ENCODE assay signal across 8 mouse cellular contexts in genomic region chr10:127310523-127311475, GRCm38 (mm10). TPM values are rescaled to one million over a fixed set of nuclear protein-coding genes. Genes with fewer than 3 reads are reported as not detected.
DNase-seq lines count a peak whose midpoint lies in the region; ATAC-seq and TF ChIP-seq lines count a peak whose summit lies in the region.

No protein-coding gene starts in this region.

- H3K9me3 ChIP-seq in ES-Bruce4 (replicated peaks; ENCODE audit: control insufficient read depth, insufficient read depth, low read length, poor library complexity, severe bottlenecking): no peaks in the 10 kb centered on the region
- H3K9me3 ChIP-seq in intestine, postnatal 0 days (ENCODE audit: control insufficient read depth): no peaks in the 10 kb centered on the region
- no peaks in the 10 kb centered on the region for H3K9me3 ChIP-seq in midbrain, embryonic 16.5 days (replicated peaks; ENCODE audit: control insufficient read depth, low read length, poor library complexity, severe bottlenecking)

- peak; percentile 36 for ATAC-seq in erythroblast, adult 5-6 weeks (replicated peaks; ENCODE audit: low FRiP score, poor library complexity, severe bottlenecking)
- ATAC-seq in intestine, postnatal 0 days: peak; percentile 69
- ATAC-seq in midbrain, embryonic 16.5 days: peak; percentile 47

- H3K79me2 ChIP-seq in heart, adult 2 months (replicated peaks; ENCODE audit: control insufficient read depth, insufficient read depth, low read length): no peaks in the 10 kb centered on the region

- intact Hi-C loops in heart, adult 2 months (cut with DNase I): loop anchor here (1.0 to 5.0 kb wide), 3 partner anchors 20 to 188 kb away; partner anchors contain the start of genes Dctn2 and Os9
- intact Hi-C loops in heart, postnatal 14 days (cut with DNase I): loop anchor here (1.0 to 5.0 kb wide), 3 partner anchors 19 to 188 kb away; partner anchors contain the start of genes Dctn2 and Os9

- no peaks in the 10 kb centered on the region for H3K27me3 ChIP-seq in heart, adult 2 months (ENCODE audit: control insufficient read depth, insufficient read depth, low read length)
- H3K27me3 ChIP-seq in ES-Bruce4 (ENCODE audit: control insufficient read depth, insufficient read depth, low read length, poor library complexity, severe bottlenecking): no peaks in the 10 kb centered on the region
- no peaks in the 10 kb centered on the region for H3K27me3 ChIP-seq in intestine, postnatal 0 days (replicated peaks; ENCODE audit: control insufficient read depth, insufficient read depth, low read length)
- no peaks in the 10 kb centered on the region for H3K27me3 ChIP-seq in midbrain, embryonic 16.5 days (ENCODE audit: control insufficient read depth, insufficient read depth, low read depth, low read length)

- H3K27ac ChIP-seq in heart, adult 2 months: peak overlapping the region; percentile 89
- peak overlapping the region; percentile 59 for H3K27ac ChIP-seq in ES-Bruce4 (ENCODE audit: insufficient read depth, low read length)
- H3K27ac ChIP-seq in intestine, postnatal 0 days (ENCODE audit: low read depth, low read length): peak overlapping the region; percentile 58; the same call in 1 of the 2 replicates
- H3K27ac ChIP-seq in midbrain, embryonic 16.5 days (ENCODE audit: low read length): peak overlapping the region; percentile 44

- 33% methylated on average over 23 of the region's 23 CpGs for WGBS in heart, adult 2 months
- 21% methylated on average over 23 of the region's 23 CpGs for WGBS in intestine, postnatal 0 days
- 39% methylated on average over 23 of the region's 23 CpGs for WGBS in midbrain, embryonic 16.5 days

- TF ChIP-seq EP300 in heart, adult 2 months (IDR thresholded peaks at IDR 0.05; ENCODE audit: insufficient read depth, low read depth, low read length): no peak
- TF ChIP-seq EP300 in ES-Bruce4 (IDR thresholded peaks at IDR 0.05; ENCODE audit: insufficient read depth, low read depth, low read length): no peak

- peak overlapping the region; percentile 81 for H3K9ac ChIP-seq in heart, adult 2 months (ENCODE audit: low read depth, low read length)
- H3K9ac ChIP-seq in ES-Bruce4 (ENCODE audit: low read depth, poor library complexity, severe bottlenecking): peak overlapping the region; percentile 98
- peak overlapping the region; percentile 52 for H3K9ac ChIP-seq in intestine, postnatal 0 days (ENCODE audit: low read depth, low read length)
- peak overlapping the region; percentile 69 for H3K9ac ChIP-seq in midbrain, embryonic 16.5 days (ENCODE audit: low read depth, low read length)

- no peaks in the 10 kb centered on the region for H3K36me3 ChIP-seq in heart, adult 2 months (ENCODE audit: control insufficient read depth, insufficient read depth, low read length)
- H3K36me3 ChIP-seq in ES-Bruce4 (ENCODE audit: control insufficient read depth, insufficient read depth, low read length, poor library complexity, severe bottlenecking): peaks cover 36% of the 10 kb centered on the region
- H3K36me3 ChIP-seq in intestine, postnatal 0 days (ENCODE audit: control insufficient read depth, insufficient read depth): peaks cover 30% of the 10 kb centered on the region
- H3K36me3 ChIP-seq in midbrain, embryonic 16.5 days (ENCODE audit: control insufficient read depth, insufficient read depth, low read length): peaks cover 24% of the 10 kb centered on the region

- peak overlapping the region; percentile 76 for H3K4me2 ChIP-seq in intestine, postnatal 0 days (replicated peaks; ENCODE audit: low read depth)
- H3K4me2 ChIP-seq in midbrain, embryonic 16.5 days (ENCODE audit: low read length): peak overlapping the region; percentile 76

- DNase-seq in heart, adult 2 months: no peak
- no peak for DNase-seq in heart, postnatal 14 days
- DNase-seq in urinary bladder, adult 2 months (ENCODE audit: low spot score): no peak
- no peak for DNase-seq in adrenal gland, postnatal 4 days (ENCODE audit: low spot score in 2 of 2)

- no peak for TF ChIP-seq CTCF in heart, adult 2 months (IDR thresholded peaks at IDR 0.05)
- no peak for TF ChIP-seq CTCF in ES-Bruce4 (IDR thresholded peaks at IDR 0.05; ENCODE audit: low read depth, low read length)
- no peak for TF ChIP-seq CTCF in intestine, postnatal 0 days (IDR thresholded peaks at IDR 0.05; ENCODE audit: low read depth)

- H3K4me1 ChIP-seq in heart, adult 2 months (ENCODE audit: control insufficient read depth, insufficient read depth, low read length): peaks cover 2% of the 10 kb centered on the region
- no peaks in the 10 kb centered on the region for H3K4me1 ChIP-seq in ES-Bruce4 (ENCODE audit: control insufficient read depth, insufficient read depth, low read length)
- H3K4me1 ChIP-seq in intestine, postnatal 0 days (replicated peaks; ENCODE audit: control insufficient read depth, insufficient read depth, low read length): no peaks in the 10 kb centered on the region
- H3K4me1 ChIP-seq in midbrain, embryonic 16.5 days (ENCODE audit: control insufficient read depth, insufficient read depth, low read length): peaks cover 13% of the 10 kb centered on the region

- H3K4me3 ChIP-seq in heart, adult 2 months: peak overlapping the region; percentile 92
- H3K4me3 ChIP-seq in ES-Bruce4 (ENCODE audit: low read depth, low read length): peak overlapping the region; percentile 95
- peak overlapping the region; percentile 60 for H3K4me3 ChIP-seq in intestine, postnatal 0 days (ENCODE audit: low read depth, low read length)
- H3K4me3 ChIP-seq in midbrain, embryonic 16.5 days (ENCODE audit: low read depth, low read length): peak overlapping the region; percentile 52

- TF ChIP-seq POLR2A in heart, adult 2 months (IDR thresholded peaks at IDR 0.05; ENCODE audit: insufficient read depth, low read depth, low read length): no peak
- TF ChIP-seq POLR2A in ES-Bruce4 (IDR thresholded peaks at IDR 0.05; ENCODE audit: insufficient read depth, low read length): no peak

RNA-seq across cellular contexts. Expression of gene Mars, which starts 0.8 kb away (rescaled TPM):
- 10 to 100 TPM; 42.6 to 47.7 TPM for total RNA-seq in heart, adult 2 months (2021)
- 36.6 and 51.3 TPM in 2 replicates for polyA plus RNA-seq in heart, adult 2 months (2012; rRNA removed)
- total RNA-seq in heart, postnatal 14 days (2021): 10 to 100 TPM; 39.2 to 45.9 TPM
- polyA plus RNA-seq in ES-Bruce4 (2011; ENCODE audit: insufficient read depth, insufficient read length, low read depth, missing spikeins): 129 and 136 TPM in 2 replicates
- total RNA-seq in erythroblast, adult 5-6 weeks (2015; ENCODE audit: low replicate concordance): 35.1 and 38.8 TPM in 2 replicates
- 43.5 and 45.6 TPM in 2 replicates for total RNA-seq in erythroblast, adult 5-6 weeks (2017; ENCODE audit: low replicate concordance)
- 47.2 and 50.7 TPM in 2 replicates for polyA plus RNA-seq in intestine, postnatal 0 days (2015; fragmentation: Nextera tagmentation; extraction: Ambion mirVana)
- polyA plus RNA-seq in midbrain, embryonic 16.5 days (2015; fragmentation: Nextera tagmentation; extraction: Ambion mirVana): 123 and 128 TPM in 2 replicates
- 44.7 and 47.7 TPM in 2 replicates for polyA plus RNA-seq in urinary bladder, adult 2 months (2012; rRNA removed)
- 10 to 100 TPM; 85.5 to 89.5 TPM for total RNA-seq in adrenal gland, postnatal 4 days (2021)

RNA-seq across cellular contexts. Expression of gene Arhgap9, which starts 11.0 kb away (rescaled TPM):
- 1 to 10 TPM; 2.3 to 2.4 TPM for total RNA-seq in heart, adult 2 months (2021)
- polyA plus RNA-seq in heart, adult 2 months (2012; rRNA removed): 2.5 and 4.8 TPM in 2 replicates
- 1 to 10 TPM; 3.1 to 4.5 TPM for total RNA-seq in heart, postnatal 14 days (2021)
- 8.5 and 9.1 TPM in 2 replicates for polyA plus RNA-seq in ES-Bruce4 (2011; ENCODE audit: insufficient read depth, insufficient read length, low read depth, missing spikeins)
- total RNA-seq in erythroblast, adult 5-6 weeks (2015; ENCODE audit: low replicate concordance): 19.9 and 21.1 TPM in 2 replicates
- total RNA-seq in erythroblast, adult 5-6 weeks (2017; ENCODE audit: low replicate concordance): 14.6 and 18.7 TPM in 2 replicates
- polyA plus RNA-seq in intestine, postnatal 0 days (2015; fragmentation: Nextera tagmentation; extraction: Ambion mirVana): 9.5 and 12.0 TPM in 2 replicates
- 0.46 and 0.75 TPM in 2 replicates for polyA plus RNA-seq in midbrain, embryonic 16.5 days (2015; fragmentation: Nextera tagmentation; extraction: Ambion mirVana)
- polyA plus RNA-seq in urinary bladder, adult 2 months (2012; rRNA removed): 6.7 and 8.4 TPM in 2 replicates
- 1 to 10 TPM; 2.9 to 4.2 TPM for total RNA-seq in adrenal gland, postnatal 4 days (2021)

RNA-seq across cellular contexts. Expression of gene Mbd6, which starts 22.0 kb away (rescaled TPM):
- total RNA-seq in heart, adult 2 months (2021): 10 to 100 TPM; 19.2 to 20.4 TPM
- 15.8 and 22.3 TPM in 2 replicates for polyA plus RNA-seq in heart, adult 2 months (2012; rRNA removed)
- total RNA-seq in heart, postnatal 14 days (2021): 10 to 100 TPM; 29.9 to 32.0 TPM
- 26.2 and 26.7 TPM in 2 replicates for polyA plus RNA-seq in ES-Bruce4 (2011; ENCODE audit: insufficient read depth, insufficient read length, low read depth, missing spikeins)
- total RNA-seq in erythroblast, adult 5-6 weeks (2015; ENCODE audit: low replicate concordance): 22.4 and 33.0 TPM in 2 replicates
- total RNA-seq in erythroblast, adult 5-6 weeks (2017; ENCODE audit: low replicate concordance): 6.1 and 7.1 TPM in 2 replicates
- 8.7 and 12.8 TPM in 2 replicates for polyA plus RNA-seq in intestine, postnatal 0 days (2015; fragmentation: Nextera tagmentation; extraction: Ambion mirVana)
- 12.6 and 15.3 TPM in 2 replicates for polyA plus RNA-seq in midbrain, embryonic 16.5 days (2015; fragmentation: Nextera tagmentation; extraction: Ambion mirVana)
- 19.8 and 42.1 TPM in 2 replicates for polyA plus RNA-seq in urinary bladder, adult 2 months (2012; rRNA removed)
- 10 to 100 TPM; 89.7 to 92.6 TPM for total RNA-seq in adrenal gland, postnatal 4 days (2021)

RNA-seq across cellular contexts. Expression of gene Gli1, which starts 31.0 kb away (rescaled TPM):
- under 1 TPM; 0.91 to 0.96 TPM for total RNA-seq in heart, adult 2 months (2021)
- polyA plus RNA-seq in heart, adult 2 months (2012; rRNA removed): 2.4 and 3.2 TPM in 2 replicates
- 1 to 10 TPM; 1.4 to 2.4 TPM for total RNA-seq in heart, postnatal 14 days (2021)
- polyA plus RNA-seq in ES-Bruce4 (2011; ENCODE audit: insufficient read depth, insufficient read length, low read depth, missing spikeins): 19.8 and 21.4 TPM in 2 replicates
- not detected in 2 replicates for total RNA-seq in erythroblast, adult 5-6 weeks (2015; ENCODE audit: low replicate concordance)
- total RNA-seq in erythroblast, adult 5-6 weeks (2017; ENCODE audit: low replicate concordance): not detected in 2 replicates
- polyA plus RNA-seq in intestine, postnatal 0 days (2015; fragmentation: Nextera tagmentation; extraction: Ambion mirVana): 2.0 TPM in 2 replicates
- polyA plus RNA-seq in midbrain, embryonic 16.5 days (2015; fragmentation: Nextera tagmentation; extraction: Ambion mirVana): 0.92 and 1.3 TPM in 2 replicates
- polyA plus RNA-seq in urinary bladder, adult 2 months (2012; rRNA removed): 29.0 and 34.1 TPM in 2 replicates
- total RNA-seq in adrenal gland, postnatal 4 days (2021): 10 to 100 TPM; 16.4 to 17.2 TPM

RNA-seq across cellular contexts. Expression of gene Inhbe, which starts 43.4 kb away (rescaled TPM):
- not detected for total RNA-seq in heart, adult 2 months (2021)
- polyA plus RNA-seq in heart, adult 2 months (2012; rRNA removed): not detected in 2 replicates
- total RNA-seq in heart, postnatal 14 days (2021): not detected
- not detected in 2 replicates for polyA plus RNA-seq in ES-Bruce4 (2011; ENCODE audit: insufficient read depth, insufficient read length, low read depth, missing spikeins)
- not detected in 2 replicates for total RNA-seq in erythroblast, adult 5-6 weeks (2015; ENCODE audit: low replicate concordance)
- not detected in 2 replicates for total RNA-seq in erythroblast, adult 5-6 weeks (2017; ENCODE audit: low replicate concordance)
- 0.04 TPM in 1 of 2 replicates, not detected in the other for polyA plus RNA-seq in intestine, postnatal 0 days (2015; fragmentation: Nextera tagmentation; extraction: Ambion mirVana)
- 0.04 TPM in 2 replicates for polyA plus RNA-seq in midbrain, embryonic 16.5 days (2015; fragmentation: Nextera tagmentation; extraction: Ambion mirVana)
- polyA plus RNA-seq in urinary bladder, adult 2 months (2012; rRNA removed): not detected in 2 replicates
- 1 to 10 TPM in 1 of 2 experiments, under 1 TPM in 1; 0.06 to 2.5 TPM for total RNA-seq in adrenal gland, postnatal 4 days (2021)
